Mouse (Mus musculus): ENCODE measurements around the gene Dnlz.

GRCm38 (mm10) chr2:26358667-26359320 is 6.9 kb upstream of the Dnlz start:
- TF ChIP-seq TCF12 (IDR thresholded peaks at IDR 0.05; ENCODE audit: low read depth, low read length) = no peak
- no peak for TF ChIP-seq CTCF (IDR thresholded peaks at IDR 0.05 in 2 of 3, conservative IDR thresholded peaks at IDR 0.05 in 1 of 3; ENCODE audit: control insufficient read depth in 1 of 3, insufficient read depth in 1 of 3, low read depth in 2 of 3, low read length in 3 of 3, poor library complexity in 1 of 3, severe bottlenecking in 1 of 3)
- no peak for TF ChIP-seq USF1 (IDR thresholded peaks at IDR 0.05; ENCODE audit: low read depth, low read length)
- no peak for TF ChIP-seq TBP (IDR thresholded peaks at IDR 0.05; ENCODE audit: low read depth, low read length)
- no peak for TF ChIP-seq MAX (IDR thresholded peaks at IDR 0.05; ENCODE audit: low read length)
- TF ChIP-seq POLR2AphosphoS2 (IDR thresholded peaks at IDR 0.05; ENCODE audit: low read length) = no peak
- TF ChIP-seq MEF2A (IDR thresholded peaks at IDR 0.05; ENCODE audit: extremely low read depth, insufficient replicate concordance, low read depth, low read length, poor library complexity, severe bottlenecking) = no peak
- TF ChIP-seq POLR2A (IDR thresholded peaks at IDR 0.05; ENCODE audit: control insufficient read depth in 1 of 2, insufficient read depth in 1 of 2, low read depth in 1 of 2, low read length in 2 of 2, poor library complexity in 1 of 2) = no peak
